Mouse (Mus musculus): Measurements from ENCODE around the gene Gcg.

Gcg gene

DNA sequence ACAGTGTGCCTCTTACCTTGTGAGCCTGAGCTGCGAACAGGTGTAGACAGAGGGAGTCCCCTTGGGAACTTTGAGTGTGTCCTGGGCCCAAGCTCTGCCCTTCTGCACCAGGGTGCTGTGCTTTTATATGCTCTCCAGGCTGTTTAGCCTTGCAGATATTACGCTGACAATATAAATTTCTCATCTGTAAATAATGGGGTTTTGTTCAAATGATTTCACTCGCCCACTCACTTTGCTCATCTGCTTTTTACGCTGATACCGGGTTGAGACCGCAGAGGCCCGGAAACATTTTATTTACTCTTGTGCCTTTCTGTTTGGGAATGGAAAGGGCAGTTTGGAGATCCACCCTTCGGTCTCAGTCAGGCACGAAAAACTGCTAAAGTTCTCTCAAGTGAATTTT is at the start of gene Gcg:
Gcg (minus strand) TSS at position 101 of the 400 bp plus-strand sequence.
- DNase-seq (ENCODE audit: low spot score), result no peak

DNA sequence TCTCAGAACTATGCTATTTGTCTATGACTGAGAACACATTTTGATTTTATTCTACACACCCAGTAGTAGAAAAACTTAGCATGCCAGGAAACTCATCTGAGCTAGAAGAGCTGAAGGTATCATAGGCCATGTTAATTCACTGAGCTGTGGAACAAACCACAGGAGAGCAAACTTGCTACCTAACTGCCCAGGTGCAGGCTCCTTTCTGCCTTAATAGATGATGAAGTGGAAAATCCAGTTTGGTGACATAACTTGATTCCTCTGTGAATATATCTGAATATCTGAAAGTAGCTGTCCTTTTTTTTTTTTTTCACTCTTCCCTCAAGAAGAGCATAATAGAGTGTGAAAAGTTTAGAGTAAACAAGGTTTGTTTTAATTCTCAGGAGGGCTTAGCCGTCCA is 47.6 kb upstream of the Gcg start:
- DNase-seq (ENCODE audit: low spot score), result no peak

DNA sequence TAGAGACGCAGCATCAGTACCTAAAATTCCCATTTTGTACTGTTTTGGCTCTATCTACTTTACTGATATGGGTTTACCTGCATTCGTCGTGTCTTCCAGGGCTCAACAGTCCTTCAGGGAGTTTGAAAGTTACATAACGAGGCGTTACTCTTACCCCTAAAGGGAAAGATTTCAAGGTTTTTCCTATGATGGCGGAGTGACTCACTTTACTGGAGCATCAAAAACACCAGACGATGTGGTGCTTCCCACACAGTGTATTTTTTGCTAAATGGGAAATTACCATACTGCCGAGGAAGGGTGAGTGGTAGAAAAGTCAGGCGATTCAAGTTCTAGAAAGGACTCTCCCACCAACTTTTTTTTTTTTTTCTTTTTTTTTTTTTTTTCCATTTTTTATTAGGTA is 42.9 kb upstream of the Gcg start:
- DNase-seq (ENCODE audit: low spot score), result no peak

DNA sequence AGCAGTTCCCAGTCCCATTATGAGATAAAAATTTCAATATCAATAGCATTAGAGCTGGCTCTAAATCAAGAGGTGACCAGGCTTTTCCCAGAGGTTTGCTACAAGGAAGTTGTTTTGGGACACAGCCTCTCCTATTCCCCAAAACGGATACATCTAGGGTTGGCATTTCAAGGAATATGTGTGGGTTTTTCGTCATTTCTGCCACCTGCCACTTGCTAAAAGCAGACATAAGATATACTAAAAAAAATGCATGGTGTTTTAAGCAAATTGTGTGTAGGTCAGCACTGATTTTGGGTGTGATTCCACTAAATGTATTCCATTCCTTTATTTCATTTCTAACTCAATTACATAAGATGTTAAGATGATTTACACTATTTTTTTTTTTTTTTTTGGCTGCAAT is 34.3 kb upstream of the Gcg start:
- no peak for DNase-seq (ENCODE audit: low spot score)

- DNase-seq (ENCODE audit: low spot score), result no peak
Observed at GRCm38 (mm10) chr2:62514477-62514876, 31.0 kb upstream of the Gcg start.

GRCm38 (mm10) chr2:62513477-62513876 is 30.0 kb upstream of the Gcg start:
- DNase-seq (ENCODE audit: low spot score), result no peak

DNA sequence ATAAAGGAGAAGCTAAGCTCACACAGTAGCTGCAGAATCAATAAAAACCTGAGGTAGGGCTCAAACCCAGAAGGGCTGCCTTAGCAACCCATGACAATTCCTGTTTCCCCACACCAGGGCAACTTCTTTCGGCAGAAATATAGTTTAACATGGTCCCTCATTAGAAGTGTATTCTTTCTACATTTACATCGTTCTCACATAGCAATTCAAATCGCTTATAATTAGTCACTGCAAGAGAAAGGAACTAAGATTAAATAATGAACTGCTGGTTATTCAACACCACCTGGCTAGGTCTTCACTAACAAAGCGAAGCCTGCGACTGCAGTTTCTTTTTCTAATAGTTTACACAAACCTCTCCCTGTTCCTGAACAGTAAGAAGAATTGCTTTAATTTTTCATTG is 23.7 kb upstream of the Gcg start:
- DNase-seq (ENCODE audit: low spot score), result no peak

GRCm38 (mm10) chr2:62506441-62506840 is 23.0 kb upstream of the Gcg start:
- no peak for DNase-seq (ENCODE audit: low spot score)

- DNase-seq (ENCODE audit: low spot score), result no peak
Observed at GRCm38 (mm10) chr2:62504269-62504796, 20.9 kb upstream of the Gcg start.

GRCm38 (mm10) chr2:62503326-62503725 is 19.9 kb upstream of the Gcg start:
- DNase-seq (ENCODE audit: low spot score), result no peak

GRCm38 (mm10) chr2:62502516-62502915 is 19.1 kb upstream of the Gcg start:
- no peak for DNase-seq (ENCODE audit: low spot score)

GRCm38 (mm10) chr2:62498821-62499220 is 15.4 kb upstream of the Gcg start:
- no peak for DNase-seq (ENCODE audit: low spot score)

- DNase-seq (ENCODE audit: low spot score), result no peak
Observed at GRCm38 (mm10) chr2:62498086-62498485, 14.6 kb upstream of the Gcg start.

DNA sequence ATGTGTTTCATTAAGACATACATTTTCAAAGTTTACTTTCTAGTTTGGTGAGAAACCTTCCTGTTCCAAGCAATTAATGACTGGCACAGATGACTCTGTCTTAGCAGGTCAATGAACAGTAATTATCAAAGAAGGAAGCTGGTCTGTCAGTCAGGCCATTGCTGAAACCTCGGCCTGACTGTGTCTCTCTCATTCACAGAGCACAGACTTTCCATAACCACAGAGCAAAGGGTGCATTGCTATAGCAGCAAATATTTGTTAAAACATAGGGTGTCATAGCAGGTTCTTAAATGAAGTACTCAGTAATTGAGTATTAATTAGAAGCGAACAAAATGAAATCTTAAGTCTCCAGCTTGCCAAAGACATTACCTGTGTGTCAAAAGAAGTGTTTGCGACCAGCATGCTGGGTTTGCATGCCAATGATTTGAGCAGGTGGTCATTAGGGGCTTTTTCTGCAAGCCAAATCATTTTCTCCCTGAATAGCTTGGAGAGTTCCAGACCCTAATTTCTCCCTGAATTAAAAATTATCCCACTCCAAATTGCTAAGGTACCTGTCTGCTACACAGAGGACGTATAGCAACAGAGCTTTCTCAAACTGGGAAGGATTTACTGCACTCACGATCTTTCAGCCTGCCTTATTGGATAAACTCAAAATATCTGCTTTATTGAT is 14.0 kb upstream of the Gcg start:
- no peak for DNase-seq (ENCODE audit: low spot score)

- no peak for DNase-seq (ENCODE audit: low spot score)
Observed at GRCm38 (mm10) chr2:62495407-62495806, 12.0 kb upstream of the Gcg start.

- no peak for DNase-seq (ENCODE audit: low spot score)
Observed at GRCm38 (mm10) chr2:62489832-62490231, 6.4 kb upstream of the Gcg start.

DNA sequence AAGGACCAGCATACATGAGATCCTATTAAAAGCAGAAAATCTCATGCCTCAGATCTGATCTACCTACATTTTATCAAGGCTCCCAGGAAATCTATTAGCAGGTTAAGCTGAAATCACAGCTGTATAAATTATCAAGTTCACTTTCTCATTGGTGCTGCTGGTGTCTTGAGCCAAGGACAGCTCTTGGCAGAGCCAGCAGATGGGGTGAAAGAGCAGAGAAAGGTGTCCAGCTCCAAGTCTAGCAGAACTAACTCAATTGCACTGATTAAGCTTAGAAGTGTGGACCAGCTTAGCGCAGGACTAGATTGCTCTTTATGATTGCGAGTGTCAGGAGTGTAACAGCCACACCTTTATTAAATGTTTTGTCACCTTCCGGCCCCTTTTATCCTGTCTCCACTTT is 1.5 kb upstream of the Gcg start:
- peak; percentile 42 for DNase-seq (ENCODE audit: low spot score)

DNA sequence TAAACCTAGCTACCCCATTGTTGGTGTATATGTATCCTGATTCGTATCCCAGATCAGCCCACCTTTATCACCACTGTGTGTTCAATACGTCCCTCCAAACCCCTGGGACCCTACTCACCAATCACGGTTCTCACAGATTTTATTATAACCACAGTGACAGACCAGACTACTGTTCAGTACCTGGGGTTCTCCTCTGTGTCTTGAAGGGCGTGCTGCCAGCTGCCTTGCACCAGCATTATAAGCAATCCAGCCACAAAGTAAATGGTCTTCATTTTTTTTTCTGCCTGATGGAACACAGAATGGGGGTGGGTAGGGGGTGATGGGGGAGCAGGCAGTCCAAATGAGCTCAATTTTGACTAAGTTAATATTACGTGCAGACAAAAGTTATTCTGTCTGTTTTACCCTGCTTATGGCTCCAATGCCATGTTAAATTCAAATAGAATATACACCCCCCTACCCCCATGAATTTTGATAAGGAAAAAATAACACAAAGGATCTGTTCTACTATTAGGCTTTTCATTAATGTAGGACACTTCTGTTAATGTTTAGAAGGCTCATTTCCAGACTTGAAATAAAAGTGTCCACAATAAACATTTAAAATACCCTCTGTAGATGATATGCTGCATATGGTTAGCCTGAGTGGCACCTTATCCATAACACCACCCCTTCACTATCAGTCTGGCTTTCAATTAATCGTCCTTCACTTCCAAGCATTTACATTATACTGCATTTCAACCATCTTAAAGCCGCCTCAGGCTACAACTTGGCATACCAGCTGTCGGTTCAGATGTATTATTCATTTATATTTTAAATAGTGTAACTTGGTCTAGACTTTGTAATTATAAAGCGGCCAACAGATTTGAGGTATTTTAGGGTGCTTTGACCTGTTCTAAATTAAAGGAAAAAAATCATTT is 2.9 kb downstream of the Gcg start:
- no peak for DNase-seq (ENCODE audit: low spot score)

- DNase-seq (ENCODE audit: low spot score), result no peak
Observed at GRCm38 (mm10) chr2:62469551-62469950, 13.9 kb downstream of the Gcg start.

DNA sequence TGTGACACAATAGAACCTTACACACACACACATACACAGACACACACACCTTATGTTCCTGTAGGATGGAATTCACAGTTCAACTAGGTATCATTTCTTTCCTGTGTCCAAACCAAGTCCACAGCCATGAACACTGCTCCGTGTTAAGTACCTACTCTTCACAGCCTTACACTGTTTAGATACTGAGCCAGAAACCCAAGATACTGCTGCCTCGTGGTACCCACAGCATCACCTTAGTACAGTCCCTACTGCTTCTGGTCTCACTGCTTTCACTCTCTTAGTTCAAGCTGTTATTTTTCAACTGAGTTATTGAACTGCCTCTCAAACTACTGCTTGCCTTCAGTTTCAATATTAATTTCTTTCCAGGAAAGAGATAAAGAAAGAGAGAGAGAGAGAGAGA is 20.2 kb downstream of the Gcg start:
- no peak for DNase-seq (ENCODE audit: low spot score)

- DNase-seq (ENCODE audit: low spot score), result no peak
Observed at GRCm38 (mm10) chr2:62462174-62462573, 21.3 kb downstream of the Gcg start.

DNA sequence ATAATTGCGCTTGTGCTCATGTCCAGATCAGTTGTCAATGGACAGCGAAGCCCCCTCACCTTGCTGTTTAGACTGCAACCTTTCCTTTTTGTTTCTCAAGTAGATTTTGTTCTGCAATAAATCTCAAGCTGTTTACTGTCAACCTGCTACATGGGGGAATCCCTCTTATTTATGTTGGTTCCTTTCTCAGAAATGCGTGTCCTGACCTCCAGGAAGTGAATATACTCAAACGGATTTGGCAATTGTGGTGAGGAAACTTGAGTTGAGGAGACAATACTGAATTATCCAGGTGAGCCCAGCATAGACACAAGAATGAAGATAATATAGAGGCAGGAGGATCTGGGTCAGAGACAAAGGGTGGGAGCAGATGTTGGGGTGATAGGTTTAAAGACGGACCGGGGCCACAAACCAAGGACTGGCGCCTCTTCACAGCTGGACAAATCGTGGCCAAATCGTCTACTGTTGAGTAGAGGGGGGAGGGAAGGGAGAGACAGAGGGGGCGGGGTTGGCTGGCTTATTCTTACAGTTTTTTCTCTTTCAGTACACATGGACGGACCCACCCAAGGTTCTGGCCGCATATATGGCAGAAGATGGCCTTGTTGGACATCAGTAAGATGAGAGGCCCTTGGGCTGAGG is 22.5 kb downstream of the Gcg start:
- DNase-seq (ENCODE audit: low spot score), result no peak

- no peak for DNase-seq (ENCODE audit: low spot score)
Observed at GRCm38 (mm10) chr2:62460231-62460710, 23.2 kb downstream of the Gcg start.
